Mouse (Mus musculus) kidney, embryonic 15.5 days (tissue): ENCODE data around the gene Kcnab2. TPM values are rescaled to one million over a fixed set of nuclear protein-coding genes. Genes with fewer than 3 reads are reported as not detected.

ENCODE experiments used
- ATAC-seq: fragments of 200-750 bp; cut with Nextera tagmentation; replicated peaks from 2 replicates; pipeline ENCODE4 v1.8.0; 2017; ENCODE audit warnings: moderate TSS enrichment; ENCODE audit not compliant: low FRiP score
- H3K27ac ChIP-seq: fragments of 300-500 bp; sonication (generic); 2 replicates; pipeline ENCODE4 v1.5.1; 2015; ENCODE audit warnings: mild to moderate bottlenecking, inconsistent platforms
- H3K27me3 ChIP-seq: fragments of 300-500 bp; sonication (generic); 2 replicates; pipeline ENCODE4 v1.6.1; 2015; ENCODE audit warnings: inconsistent platforms
- H3K36me3 ChIP-seq: fragments of 300-500 bp; sonication (generic); 2 replicates; pipeline ENCODE4 v1.6.1; 2015; ENCODE audit warnings: inconsistent platforms
- H3K4me1 ChIP-seq: fragments of 300-500 bp; sonication (generic); 2 replicates; pipeline ENCODE4 v1.6.1; 2015; ENCODE audit warnings: inconsistent platforms
- H3K4me2 ChIP-seq: fragments of 300-500 bp; sonication (generic); 2 replicates; pipeline ENCODE4 v1.6.1; 2015; ENCODE audit warnings: moderate library complexity, mild to moderate bottlenecking, inconsistent platforms
- H3K4me3 ChIP-seq: fragments of 300-500 bp; sonication (generic); replicated peaks from 2 replicates; pipeline ENCODE4 v1.5.1; 2015; ENCODE audit warnings: mild to moderate bottlenecking, inconsistent platforms
- H3K9ac ChIP-seq: fragments of 300-500 bp; sonication (generic); 2 replicates; pipeline ENCODE4 v1.6.1; 2015; ENCODE audit warnings: mild to moderate bottlenecking, inconsistent platforms
- H3K9me3 ChIP-seq: fragments of 300-500 bp; sonication (generic); replicated peaks from 2 replicates; pipeline ENCODE4 v1.6.1; 2016; ENCODE audit warnings: inconsistent platforms
- WGBS: fragments of 180-500 bp; shearing (Covaris S2); methylation state at CpG from one replicate; pipeline ENCODE4 v1.1.7; 2015; ENCODE audit warnings: mixed read lengths; 5-methylcytosine and 5-hydroxymethylcytosine counted together
- polyA plus RNA-seq: library from polyadenylated mRNA; unstranded; fragments of >200 nt; fragmentation: Nextera tagmentation; extraction: Ambion mirVana; gene quantifications from 2 replicates; pipeline ENCODE4 v1.2.1, GENCODE M21; 2015

Kcnab2 gene
- polyA plus RNA-seq = 5.9 and 6.3 TPM in 2 replicates

GRCm38 (mm10) chr4:152477466-152478223 lies at the start of gene Kcnab2:
Gene Kcnab2, minus strand, starts transcription at chr4:152477871.
- no peaks in the 10 kb centered on the region for H3K36me3 ChIP-seq
- H3K9ac ChIP-seq = peak within 1 kb of the TSS; percentile 73
- under 1% methylated on average over 63 of the region's 63 CpGs for WGBS
- H3K4me2 ChIP-seq = peak within 1 kb of the TSS; percentile 93
- peak within 1 kb of the TSS; percentile 85 for H3K27ac ChIP-seq
- peak within 1 kb of the TSS; percentile 90 for H3K4me3 ChIP-seq
- 0 out of 2 replicates have a peak, but pooled peaks cover under 1% of the 10 kb centered on the region for H3K9me3 ChIP-seq
- peaks cover 19% of the 10 kb centered on the region for H3K27me3 ChIP-seq
- H3K4me1 ChIP-seq = peaks cover 22% of the 10 kb centered on the region
- ATAC-seq = peak; percentile 97

- 31% methylated on average over 6 of the region's 6 CpGs for WGBS
- no peaks in the 10 kb centered on the region for H3K9me3 ChIP-seq
- peaks cover 21% of the 10 kb centered on the region; the same call in 1 of the 2 replicates for H3K4me1 ChIP-seq
- H3K4me2 ChIP-seq = no peak overlapping the region
- 0 out of 2 replicates have a peak, but pooled peaks have one; percentile 30 for ATAC-seq
- no peak overlapping the region for H3K27ac ChIP-seq
- H3K36me3 ChIP-seq = no peaks in the 10 kb centered on the region
- H3K9ac ChIP-seq = no peak overlapping the region
- no peaks in the 10 kb centered on the region for H3K27me3 ChIP-seq
- no peak overlapping the region for H3K4me3 ChIP-seq
Observed at GRCm38 (mm10) chr4:152520083-152520482, 42.4 kb upstream of the Kcnab2 start.

GRCm38 (mm10) chr4:152519106-152519505 lies 41.4 kb upstream of the Kcnab2 start:
- H3K9ac ChIP-seq = no peak overlapping the region

DNA sequence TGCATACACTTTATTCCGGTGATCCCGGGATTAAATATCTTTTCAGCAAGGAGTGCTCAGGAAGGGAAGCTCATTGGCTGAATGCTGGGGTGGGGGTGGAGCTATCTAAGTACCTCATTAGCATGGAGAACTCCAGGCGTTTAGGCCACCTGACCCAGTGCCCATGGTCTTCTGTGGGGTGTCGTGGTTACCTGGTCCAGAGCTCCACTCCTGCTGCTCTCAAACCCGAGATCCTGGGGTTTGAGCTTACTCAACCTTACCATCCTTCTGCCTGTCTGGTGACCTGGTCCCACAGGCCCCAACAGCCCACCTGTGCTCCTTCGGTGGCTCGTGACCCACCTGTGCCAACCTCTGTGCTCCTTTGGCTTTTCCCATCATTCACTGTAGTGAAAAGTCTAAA lies 37.2 kb upstream of the Kcnab2 start:
- H3K4me2 ChIP-seq = no peak overlapping the region
- H3K9me3 ChIP-seq = 0 out of 2 replicates have a peak, but pooled peaks cover 4% of the 10 kb centered on the region
- H3K4me1 ChIP-seq = peaks cover 23% of the 10 kb centered on the region
- no peak overlapping the region for H3K9ac ChIP-seq
- peaks cover 6% of the 10 kb centered on the region; the same call in 1 of the 2 replicates for H3K36me3 ChIP-seq
- no peak for ATAC-seq
- no peak overlapping the region for H3K27ac ChIP-seq
- no peaks in the 10 kb centered on the region for H3K27me3 ChIP-seq
- WGBS = 83% methylated on average over 7 of the region's 7 CpGs
- no peak overlapping the region for H3K4me3 ChIP-seq

More at GRCm38 (mm10) chr4:152519106-152519505, 41.4 kb upstream of the Kcnab2 start:
- Histone ChIP-seq H3K4me1 (peaks cover 21% of the 10 kb centered on the region; the same call in 1 of the 2 replicates), H3K4me2 (no peak overlapping the region), H3K27ac (no peak overlapping the region), H3K27me3 (no peaks in the 10 kb centered on the region), H3K9me3 (no peaks in the 10 kb centered on the region), H3K4me3 (no peak overlapping the region), H3K36me3 (no peaks in the 10 kb centered on the region)
- ATAC-seq = no peak
- 58% methylated on average over 10 of the region's 10 CpGs for WGBS

DNA sequence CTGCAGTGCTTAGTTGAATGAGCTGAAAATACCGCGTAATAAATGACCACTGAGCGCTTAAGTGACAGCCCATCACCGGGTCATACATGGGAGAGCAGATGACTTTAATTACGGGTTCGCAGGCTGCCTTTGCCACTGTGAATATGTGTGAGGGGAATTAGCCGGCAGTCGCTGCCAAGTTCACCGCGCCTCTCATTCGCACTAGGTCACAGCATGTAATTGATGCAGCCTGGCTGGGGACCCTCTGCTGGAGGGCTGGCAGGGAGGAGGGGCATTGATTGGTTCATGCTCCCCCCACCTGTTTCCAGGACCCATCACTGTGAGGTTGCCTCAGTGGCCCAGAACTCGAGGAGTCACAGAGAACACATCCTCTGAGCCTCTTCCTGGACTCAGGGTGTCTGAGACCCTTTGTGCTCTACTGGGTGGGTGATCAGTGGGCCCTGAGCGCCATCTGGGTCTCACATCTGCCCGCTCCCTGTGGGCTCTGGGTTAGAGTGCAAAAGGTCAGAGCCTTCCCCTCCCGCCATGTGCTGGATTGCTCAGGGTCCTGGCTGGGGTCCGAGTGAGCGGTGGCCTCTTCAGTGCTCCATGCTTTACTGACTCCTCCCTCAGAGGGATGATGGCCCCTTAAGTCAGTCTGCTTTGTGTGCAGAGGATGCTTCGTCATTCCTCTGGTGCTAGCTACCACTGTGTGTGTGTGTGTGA lies 34.7 kb upstream of the Kcnab2 start:
- Histone ChIP-seq H3K9ac (no peak overlapping the region), H3K4me3 (no peak overlapping the region), H3K36me3 (peaks cover 15% of the 10 kb centered on the region), H3K9me3 (0 out of 2 replicates have a peak, but pooled peaks cover 4% of the 10 kb centered on the region), H3K27me3 (no peaks in the 10 kb centered on the region), H3K4me2 (0 out of 2 replicates have a peak overlapping the region, but pooled peaks have one; percentile 4), H3K27ac (no peak overlapping the region), H3K4me1 (peaks cover 19% of the 10 kb centered on the region)
- peak; percentile 31 for ATAC-seq
- WGBS = 49% methylated on average over 18 of the region's 18 CpGs

GRCm38 (mm10) chr4:152494360-152494879 lies 16.7 kb upstream of the Kcnab2 start:
- Histone ChIP-seq H3K9me3 (0 out of 2 replicates have a peak, but pooled peaks cover 3% of the 10 kb centered on the region), H3K36me3 (peaks cover 13% of the 10 kb centered on the region), H3K4me2 (no peak overlapping the region), H3K4me1 (peaks cover 4% of the 10 kb centered on the region), H3K9ac (no peak overlapping the region), H3K27ac (no peak overlapping the region), H3K4me3 (no peak overlapping the region), H3K27me3 (no peaks in the 10 kb centered on the region)
- WGBS = 46% methylated on average over 20 of the region's 20 CpGs
- ATAC-seq = no peak

GRCm38 (mm10) chr4:152491250-152491899 lies 13.7 kb upstream of the Kcnab2 start:
- ATAC-seq = 0 out of 2 replicates have a peak, but pooled peaks have one; percentile 9
- H3K4me1 ChIP-seq = peaks cover 2% of the 10 kb centered on the region
- H3K27me3 ChIP-seq = no peaks in the 10 kb centered on the region
- H3K4me3 ChIP-seq = no peak overlapping the region
- H3K9ac ChIP-seq = no peak overlapping the region
- no peak overlapping the region for H3K4me2 ChIP-seq
- WGBS = 52% methylated on average over 15 of the region's 15 CpGs
- no peaks in the 10 kb centered on the region for H3K36me3 ChIP-seq
- no peaks in the 10 kb centered on the region for H3K9me3 ChIP-seq
- H3K27ac ChIP-seq = no peak overlapping the region

- no peak overlapping the region for H3K4me2 ChIP-seq
- H3K9me3 ChIP-seq = no peaks in the 10 kb centered on the region
- H3K36me3 ChIP-seq = no peaks in the 10 kb centered on the region
- H3K4me3 ChIP-seq = no peak overlapping the region
- no peaks in the 10 kb centered on the region for H3K4me1 ChIP-seq
- 72% methylated on average over 14 of the region's 14 CpGs for WGBS
- no peak overlapping the region for H3K27ac ChIP-seq
- no peaks in the 10 kb centered on the region for H3K27me3 ChIP-seq
- ATAC-seq = no peak
- no peak overlapping the region for H3K9ac ChIP-seq
Observed at GRCm38 (mm10) chr4:152490311-152490710, 12.6 kb upstream of the Kcnab2 start.

GRCm38 (mm10) chr4:152488046-152488445 lies 10.4 kb upstream of the Kcnab2 start:
- Histone ChIP-seq H3K4me2 (no peak overlapping the region), H3K4me1 (no peaks in the 10 kb centered on the region), H3K4me3 (no peak overlapping the region), H3K9me3 (no peaks in the 10 kb centered on the region), H3K36me3 (no peaks in the 10 kb centered on the region), H3K27ac (no peak overlapping the region), H3K9ac (no peak overlapping the region), H3K27me3 (no peaks in the 10 kb centered on the region)
- WGBS = 83% methylated on average over 10 of the region's 10 CpGs
- ATAC-seq = no peak

DNA sequence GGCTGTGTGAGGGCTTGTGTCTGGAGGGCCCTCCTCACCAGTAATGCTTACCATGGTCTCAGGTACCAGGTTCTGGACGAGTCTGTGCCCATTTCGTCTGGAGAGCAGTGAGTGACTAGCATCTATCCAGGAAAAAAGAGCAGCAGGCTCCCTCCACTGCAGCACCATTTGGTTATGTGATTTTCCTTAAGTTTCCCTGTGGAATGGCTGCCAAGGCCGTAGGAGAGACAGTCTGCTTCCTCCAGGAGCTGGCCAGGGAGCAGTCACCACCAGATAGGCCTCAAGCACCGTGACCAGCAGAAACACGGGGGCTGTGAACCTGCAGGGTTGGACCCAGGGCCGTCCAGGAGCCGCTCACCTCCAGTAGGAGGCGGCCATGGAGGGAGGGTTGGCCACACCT lies 2.8 kb upstream of the Kcnab2 start:
- no peak overlapping the region for H3K4me3 ChIP-seq
- no peaks in the 10 kb centered on the region for H3K36me3 ChIP-seq
- no peak overlapping the region for H3K27ac ChIP-seq
- 49% methylated on average over 8 of the region's 8 CpGs for WGBS
- no peak for ATAC-seq
- peaks cover 22% of the 10 kb centered on the region for H3K4me1 ChIP-seq
- no peak overlapping the region for H3K4me2 ChIP-seq
- H3K9ac ChIP-seq = no peak overlapping the region
- peaks cover 14% of the 10 kb centered on the region for H3K27me3 ChIP-seq
- H3K9me3 ChIP-seq = no peaks in the 10 kb centered on the region

DNA sequence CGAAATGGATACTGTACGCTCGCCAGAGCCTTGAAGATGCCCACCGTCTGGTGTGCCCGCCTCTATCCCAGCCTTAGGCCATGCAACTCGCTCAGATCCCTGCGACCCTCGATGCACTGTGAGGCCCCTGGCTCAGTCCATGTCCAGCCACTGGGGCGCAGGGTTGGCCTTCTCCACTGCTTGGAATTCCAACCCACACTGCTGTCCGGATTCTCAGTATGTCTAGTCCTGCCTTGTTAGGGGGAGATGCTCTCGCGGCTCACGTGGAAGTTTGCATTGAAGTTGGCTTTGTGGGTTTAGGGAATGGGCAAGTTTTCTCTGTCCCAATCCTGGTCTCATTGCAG lies 525 bp upstream of the Kcnab2 start:
- Histone ChIP-seq H3K27ac (peak overlapping the region; percentile 85), H3K4me2 (peak overlapping the region; percentile 93), H3K4me3 (peak overlapping the region; percentile 90), H3K36me3 (no peaks in the 10 kb centered on the region), H3K27me3 (peaks cover 19% of the 10 kb centered on the region), H3K4me1 (peaks cover 22% of the 10 kb centered on the region), H3K9ac (peak overlapping the region; percentile 73), H3K9me3 (no peaks in the 10 kb centered on the region)
- 0% methylated on average over 13 of the region's 13 CpGs for WGBS
- peak; percentile 29; the same call in 1 of the 2 replicates for ATAC-seq
